Mouse (Mus musculus): ENCODE measurements around the gene Ints14. TPM values are rescaled to one million over a fixed set of nuclear protein-coding genes. Genes with fewer than 3 reads are reported as not detected.

The Ints14 gene
- 46.3 and 50.1 TPM in 2 replicates for total RNA-seq (2014; fragmentation: Nextera tagmentation)
- 42.0 and 43.2 TPM in 2 replicates for total RNA-seq (2017)
- polyA plus RNA-seq (2012): 36.4 and 42.7 TPM in 2 replicates

GRCm38 (mm10) chr9:64960117-64960977 is at the start of gene Ints14:
TSS of gene Ints14 (plus strand) at chr9:64960905.
- TF ChIP-seq GATA1 (IDR thresholded peaks at IDR 0.05; ENCODE audit: borderline replicate concordance, low read length) (no peak), POLR2AphosphoS5 (IDR thresholded peaks at IDR 0.05; ENCODE audit: insufficient replicate concordance, low read depth, low read length) (no peak), CTCF (IDR thresholded peaks at IDR 0.05; ENCODE audit: low read depth, low read length) (peak; percentile 53), GATA2 (IDR thresholded peaks at IDR 0.05; ENCODE audit: borderline replicate concordance, low read depth, low read length) (no peak), TAL1 (conservative IDR thresholded peaks at IDR 0.05; ENCODE audit: low read depth, low read length) (no peak)

GRCm38 (mm10) chr9:64913406-64913805 is 47.3 kb upstream of the Ints14 start:
- no peak for ATAC-seq (ENCODE audit: extremely low read depth, insufficient number of reproducible peaks, low FRiP score, poor library complexity, severe bottlenecking)
- TF ChIP-seq GATA1 (IDR thresholded peaks at IDR 0.05; ENCODE audit: borderline replicate concordance, low read length): no peak
- TF ChIP-seq CTCF (IDR thresholded peaks at IDR 0.05; ENCODE audit: low read depth, low read length): no peak
- no peak for TF ChIP-seq GATA2 (IDR thresholded peaks at IDR 0.05; ENCODE audit: borderline replicate concordance, low read depth, low read length)
- no peak for TF ChIP-seq POLR2AphosphoS5 (IDR thresholded peaks at IDR 0.05; ENCODE audit: insufficient replicate concordance, low read depth, low read length)
- no peak for TF ChIP-seq TAL1 (conservative IDR thresholded peaks at IDR 0.05; ENCODE audit: low read depth, low read length)
- Histone ChIP-seq H3K4me1 (ENCODE audit: insufficient read depth, low read depth, low read length) (no peaks in the 10 kb centered on the region), H3K9me3 (replicated peaks) (no peaks in the 10 kb centered on the region), H3K36me3 (replicated peaks) (peaks cover 86% of the 10 kb centered on the region), H3K4me3 (ENCODE audit: low read depth, low read length) (no peak overlapping the region), H3K27me3 (ENCODE audit: insufficient read depth, low read length) (no peaks in the 10 kb centered on the region)
- DNase-seq (ENCODE audit: low spot score): no peak

More at GRCm38 (mm10) chr9:64960117-64960977, at the start of gene Ints14:
- Histone ChIP-seq H3K9me3 (replicated peaks) (no peaks in the 10 kb centered on the region), H3K27me3 (ENCODE audit: insufficient read depth, low read length) (no peaks in the 10 kb centered on the region), H3K36me3 (replicated peaks) (peaks cover 35% of the 10 kb centered on the region), H3K4me3 (ENCODE audit: low read depth, low read length) (peak within 1 kb of the TSS; percentile 85), H3K4me1 (ENCODE audit: insufficient read depth, low read depth, low read length) (peaks cover 31% of the 10 kb centered on the region)
- peak; percentile 92 for DNase-seq (ENCODE audit: low spot score)
- peak; percentile 91 for ATAC-seq (ENCODE audit: extremely low read depth, insufficient number of reproducible peaks, low FRiP score, poor library complexity, severe bottlenecking)

- TF ChIP-seq CTCF (IDR thresholded peaks at IDR 0.05; ENCODE audit: low read depth, low read length) (no peak), POLR2AphosphoS5 (IDR thresholded peaks at IDR 0.05; ENCODE audit: insufficient replicate concordance, low read depth, low read length) (no peak), GATA2 (IDR thresholded peaks at IDR 0.05; ENCODE audit: borderline replicate concordance, low read depth, low read length) (no peak), GATA1 (IDR thresholded peaks at IDR 0.05; ENCODE audit: borderline replicate concordance, low read length) (no peak)
- H3K4me1 ChIP-seq (ENCODE audit: insufficient read depth, low read depth, low read length): no peaks in the 10 kb centered on the region
- H3K9me3 ChIP-seq (replicated peaks): no peaks in the 10 kb centered on the region
- DNase-seq (ENCODE audit: low spot score) (no peak), ATAC-seq (ENCODE audit: extremely low read depth, insufficient number of reproducible peaks, low FRiP score, poor library complexity, severe bottlenecking) (no peak)
- H3K36me3 ChIP-seq (replicated peaks): peaks cover 89% of the 10 kb centered on the region
- no peak overlapping the region for H3K4me3 ChIP-seq (ENCODE audit: low read depth, low read length)
- no peaks in the 10 kb centered on the region for H3K27me3 ChIP-seq (ENCODE audit: insufficient read depth, low read length)
These were observed 46.7 kb upstream of the Ints14 start for GRCm38 (mm10) chr9:64913973-64914372.

GRCm38 (mm10) chr9:64914629-64915028 is 46.1 kb upstream of the Ints14 start:
- H3K36me3 ChIP-seq (replicated peaks): peaks cover 86% of the 10 kb centered on the region
- TF ChIP-seq TAL1 (conservative IDR thresholded peaks at IDR 0.05; ENCODE audit: low read depth, low read length) (no peak), GATA1 (IDR thresholded peaks at IDR 0.05; ENCODE audit: borderline replicate concordance, low read length) (no peak), POLR2AphosphoS5 (IDR thresholded peaks at IDR 0.05; ENCODE audit: insufficient replicate concordance, low read depth, low read length) (no peak), GATA2 (IDR thresholded peaks at IDR 0.05; ENCODE audit: borderline replicate concordance, low read depth, low read length) (no peak), CTCF (IDR thresholded peaks at IDR 0.05; ENCODE audit: low read depth, low read length) (no peak)
- H3K4me1 ChIP-seq (ENCODE audit: insufficient read depth, low read depth, low read length): no peaks in the 10 kb centered on the region
- no peaks in the 10 kb centered on the region for H3K9me3 ChIP-seq (replicated peaks)
- ATAC-seq (ENCODE audit: extremely low read depth, insufficient number of reproducible peaks, low FRiP score, poor library complexity, severe bottlenecking) (no peak), DNase-seq (ENCODE audit: low spot score) (no peak)
- H3K27me3 ChIP-seq (ENCODE audit: insufficient read depth, low read length): no peaks in the 10 kb centered on the region
- no peak overlapping the region for H3K4me3 ChIP-seq (ENCODE audit: low read depth, low read length)

GRCm38 (mm10) chr9:64918560-64918959 is 42.1 kb upstream of the Ints14 start:
- Histone ChIP-seq H3K4me3 (ENCODE audit: low read depth, low read length) (no peak overlapping the region), H3K9me3 (replicated peaks) (no peaks in the 10 kb centered on the region), H3K27me3 (ENCODE audit: insufficient read depth, low read length) (no peaks in the 10 kb centered on the region), H3K4me1 (ENCODE audit: insufficient read depth, low read depth, low read length) (no peaks in the 10 kb centered on the region), H3K36me3 (replicated peaks) (peaks cover 82% of the 10 kb centered on the region)
- TF ChIP-seq GATA1 (IDR thresholded peaks at IDR 0.05; ENCODE audit: borderline replicate concordance, low read length) (no peak), CTCF (IDR thresholded peaks at IDR 0.05; ENCODE audit: low read depth, low read length) (no peak), GATA2 (IDR thresholded peaks at IDR 0.05; ENCODE audit: borderline replicate concordance, low read depth, low read length) (no peak), POLR2AphosphoS5 (IDR thresholded peaks at IDR 0.05; ENCODE audit: insufficient replicate concordance, low read depth, low read length) (no peak), TAL1 (conservative IDR thresholded peaks at IDR 0.05; ENCODE audit: low read depth, low read length) (no peak)
- ATAC-seq (ENCODE audit: extremely low read depth, insufficient number of reproducible peaks, low FRiP score, poor library complexity, severe bottlenecking) (no peak), DNase-seq (ENCODE audit: low spot score) (no peak)

- TF ChIP-seq POLR2AphosphoS5 (IDR thresholded peaks at IDR 0.05; ENCODE audit: insufficient replicate concordance, low read depth, low read length) (peak; percentile 74; the same call in 1 of the 2 replicates), GATA1 (IDR thresholded peaks at IDR 0.05; ENCODE audit: borderline replicate concordance, low read length) (no peak)
- ATAC-seq (ENCODE audit: extremely low read depth, insufficient number of reproducible peaks, low FRiP score, poor library complexity, severe bottlenecking): no peak
- no peaks in the 10 kb centered on the region for H3K4me1 ChIP-seq (ENCODE audit: insufficient read depth, low read depth, low read length)
- peaks cover 12% of the 10 kb centered on the region for H3K27me3 ChIP-seq (ENCODE audit: insufficient read depth, low read length)
- H3K9me3 ChIP-seq (replicated peaks): no peaks in the 10 kb centered on the region
- no peak for DNase-seq (ENCODE audit: low spot score)
- H3K4me3 ChIP-seq (ENCODE audit: low read depth, low read length): no peak overlapping the region
- peaks cover 37% of the 10 kb centered on the region for H3K36me3 ChIP-seq (replicated peaks)
These were observed 34.9 kb upstream of the Ints14 start for GRCm38 (mm10) chr9:64925771-64926170.

Measured in G1E (cell line).